Mouse (Mus musculus): ENCODE results near the gene Slc35a3.

DNA sequence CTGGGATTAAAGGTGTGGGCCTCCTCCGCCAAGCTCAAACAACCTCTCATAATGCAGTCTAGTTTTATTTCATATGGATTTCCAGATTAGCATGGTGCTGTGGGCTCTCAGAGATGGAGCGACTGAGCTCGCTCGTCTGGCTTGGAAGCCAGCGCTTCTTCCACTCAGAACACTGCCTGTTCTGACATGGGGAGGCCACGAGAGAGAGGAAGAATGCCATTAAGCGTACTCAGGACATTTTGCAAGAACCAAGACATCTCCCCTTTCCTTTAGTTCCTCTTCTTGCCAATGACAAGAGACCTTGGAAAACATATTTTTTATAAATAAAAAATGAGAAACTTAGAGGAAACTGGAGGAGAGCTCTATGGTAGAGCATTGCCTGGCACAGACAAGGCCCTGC is 63.8 kb downstream of the Slc35a3 start:
- no peak for TF ChIP-seq CTCF (IDR thresholded peaks at IDR 0.05; ENCODE audit: low read depth)
- TF ChIP-seq EP300 (optimal IDR thresholded peaks at IDR 0.05), result no peak
